Mouse (Mus musculus) brain, adult 2 months (tissue): ENCODE results near the gene Ncbp2.
"Not testable (repeated sequence)": the region's sequence is repeated elsewhere in the genome, so short reads cannot be mapped to it uniquely, and the experiment has no call there.

Source experiments
- DNase-seq: peaks from one replicate; pipeline ENCODE4 v3.0.0; 2011; ENCODE audit warnings: low read depth, low spot score

The Ncbp2 gene

DNA sequence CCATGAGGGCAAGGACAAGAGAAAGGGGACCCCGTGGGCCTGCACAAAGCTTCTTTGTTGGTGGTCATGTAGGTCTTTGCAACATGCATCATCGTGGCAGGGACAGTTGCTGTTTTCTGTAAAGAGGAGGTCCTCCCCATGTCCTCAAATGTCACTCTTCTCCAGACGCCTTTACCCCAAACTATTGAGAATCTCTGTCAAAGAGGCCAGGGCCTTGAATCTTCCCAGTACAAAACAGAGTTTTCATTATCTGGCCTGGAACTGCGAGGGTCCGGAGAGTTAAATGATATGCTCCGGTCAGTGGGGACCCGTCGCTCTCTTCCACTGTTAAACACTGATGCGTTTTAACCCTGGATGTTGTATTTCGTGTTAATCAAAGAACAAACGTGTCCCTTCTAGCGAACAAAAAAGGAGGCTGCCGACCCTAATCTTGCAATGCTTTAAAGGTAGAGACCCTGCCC lies 13.7 kb upstream of the Ncbp2 start:
- peak; percentile 35 for DNase-seq

DNA sequence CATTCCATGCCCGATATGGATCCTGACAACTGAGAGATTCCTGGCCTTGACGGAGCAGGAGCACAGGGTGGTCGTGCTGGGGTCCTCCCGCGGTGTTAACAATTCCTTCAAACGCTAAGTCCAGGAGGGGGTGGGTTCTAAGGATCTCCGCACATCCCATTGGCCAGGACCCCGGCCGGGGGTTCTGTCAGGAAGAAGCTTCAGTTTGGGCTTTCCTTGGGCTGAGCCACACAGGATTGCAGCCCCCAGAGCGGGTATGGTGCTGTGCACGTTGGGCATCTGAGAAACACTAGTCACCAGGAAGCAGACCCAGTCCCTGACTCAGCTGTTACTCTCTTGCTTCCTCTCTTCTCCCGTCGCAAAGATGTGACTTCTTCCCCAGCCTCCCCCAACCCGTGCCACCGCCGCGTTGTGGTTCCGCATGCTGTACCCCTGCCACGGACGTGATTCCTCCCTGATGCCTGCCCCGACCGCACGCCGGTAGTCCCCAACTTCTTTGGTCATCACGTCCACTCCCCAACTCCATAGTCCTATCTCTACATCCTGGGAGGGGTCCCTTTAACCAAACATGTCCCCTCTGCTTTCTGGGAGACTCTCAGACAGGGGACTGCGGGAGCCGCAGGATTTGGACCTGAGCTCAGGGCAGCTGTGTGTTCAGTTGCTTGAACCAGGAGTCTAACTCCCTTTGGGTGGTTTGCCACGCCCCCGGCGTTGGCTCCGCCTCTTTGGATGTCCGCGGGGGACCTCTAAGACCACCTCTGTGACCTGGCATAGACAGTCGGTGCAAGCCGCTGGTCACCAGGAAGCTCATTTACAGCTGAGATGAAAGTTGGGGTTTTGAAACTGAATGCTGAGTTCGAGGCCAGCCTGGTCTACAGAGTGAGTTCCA lies 13.0 kb upstream of the Ncbp2 start:
- peak; percentile 74 for DNase-seq

DNA sequence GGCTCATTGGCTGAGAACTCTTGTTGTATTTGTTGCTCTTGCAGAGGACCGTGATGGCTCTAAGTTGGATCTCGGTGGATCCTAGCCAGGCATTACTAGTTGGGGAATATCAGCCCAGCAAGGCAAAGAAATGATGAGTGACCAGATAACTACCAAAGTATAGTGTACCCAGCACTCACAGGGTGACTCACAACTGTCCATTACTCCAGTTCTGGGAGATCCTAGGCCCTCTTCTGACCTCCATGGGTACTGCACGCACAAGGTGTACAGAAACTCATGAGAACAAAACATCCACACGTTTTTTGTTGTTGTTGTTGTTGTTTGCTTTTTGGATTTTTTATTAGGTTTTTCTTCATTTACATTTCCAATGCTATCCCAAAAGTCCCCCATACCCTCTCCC lies 11.7 kb upstream of the Ncbp2 start:
- no peak for DNase-seq

DNA sequence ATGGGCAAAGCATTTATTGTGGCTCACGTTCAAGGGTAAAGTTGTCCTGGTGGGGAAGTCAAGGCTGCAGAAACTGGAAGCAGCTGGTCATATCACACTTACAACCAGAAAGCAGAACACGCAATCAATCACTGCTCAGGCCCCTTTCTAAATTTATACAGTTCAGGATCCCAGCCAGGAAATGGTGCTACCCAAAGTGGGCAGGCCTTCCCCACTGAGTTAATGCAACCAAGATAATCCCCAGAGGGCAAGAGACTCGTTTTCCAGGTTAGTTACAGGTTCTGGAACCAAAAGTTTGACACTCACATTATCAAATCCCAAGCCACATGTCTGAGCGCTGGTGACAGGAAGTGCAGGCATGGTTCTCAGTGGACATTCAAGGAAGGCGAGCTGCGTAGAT lies 9.5 kb upstream of the Ncbp2 start:
- no peak for DNase-seq

DNA sequence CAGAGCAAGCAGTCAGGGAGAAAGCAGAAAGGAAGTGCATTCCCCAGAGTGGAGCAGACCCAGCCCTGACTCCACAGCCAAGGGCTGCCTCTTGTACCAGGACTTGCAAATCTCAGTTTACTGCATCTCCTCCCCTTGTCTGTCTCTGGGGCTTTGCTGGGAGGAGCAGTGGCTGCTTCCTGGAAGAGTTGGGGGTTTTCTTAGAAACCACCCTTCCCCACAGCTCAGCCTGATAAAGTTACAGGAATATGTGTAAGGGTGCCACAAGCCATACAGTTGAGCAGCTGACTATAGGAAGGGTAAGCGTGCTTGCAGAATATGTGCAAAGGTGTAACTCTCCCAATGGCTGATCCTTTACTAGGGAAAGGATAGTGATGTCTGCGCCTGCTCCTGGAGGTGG lies 7.7 kb upstream of the Ncbp2 start:
- DNase-seq, result no peak

DNA sequence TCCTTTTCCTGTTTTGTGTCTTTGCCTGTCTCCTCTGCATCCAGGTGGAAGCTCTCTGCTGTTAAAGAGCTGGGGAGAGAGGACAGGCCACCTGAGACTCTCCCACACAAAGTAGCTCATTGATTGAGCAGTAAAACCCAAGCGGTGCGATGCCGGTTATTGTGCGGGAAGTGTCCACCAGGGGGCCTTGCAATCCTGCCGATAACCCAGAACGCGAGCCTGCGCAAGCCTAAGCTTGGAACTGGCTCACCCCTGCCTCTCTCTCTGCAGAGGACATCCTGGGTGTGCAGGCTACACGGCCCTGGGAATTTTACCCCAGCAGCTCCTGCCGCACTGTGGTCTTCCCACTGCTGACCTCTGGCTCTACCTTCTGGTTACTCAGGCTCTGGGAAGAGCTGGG lies 4.3 kb upstream of the Ncbp2 start:
- DNase-seq, result peak; percentile 88

DNA sequence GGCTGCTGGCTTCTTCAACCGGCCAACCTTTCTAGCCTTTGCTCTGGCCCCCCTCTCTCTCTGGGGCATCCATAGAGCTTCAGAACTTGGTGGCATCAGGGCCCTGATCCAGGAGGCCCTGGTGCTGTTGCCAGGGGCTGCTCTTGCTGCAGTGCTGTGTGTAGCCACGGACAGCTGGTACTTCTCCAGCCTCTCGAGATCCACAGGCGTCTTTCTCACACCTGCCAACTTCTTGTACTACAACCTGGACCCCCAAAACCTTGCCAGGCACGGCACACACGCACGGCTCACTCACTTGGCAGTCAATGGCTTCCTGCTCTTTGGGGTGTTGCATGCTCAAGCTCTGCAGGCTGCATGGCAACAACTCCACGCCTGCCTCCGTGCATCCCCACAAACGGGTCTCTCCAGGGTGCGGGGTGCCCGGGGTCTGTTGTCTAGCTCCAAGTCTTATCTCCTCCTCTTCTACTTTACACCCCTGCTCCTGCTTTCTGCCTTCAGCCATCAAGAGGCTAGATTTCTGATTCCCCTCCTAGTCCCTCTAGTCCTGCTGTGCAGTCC lies 3.5 kb upstream of the Ncbp2 start:
- no peak for DNase-seq

DNA sequence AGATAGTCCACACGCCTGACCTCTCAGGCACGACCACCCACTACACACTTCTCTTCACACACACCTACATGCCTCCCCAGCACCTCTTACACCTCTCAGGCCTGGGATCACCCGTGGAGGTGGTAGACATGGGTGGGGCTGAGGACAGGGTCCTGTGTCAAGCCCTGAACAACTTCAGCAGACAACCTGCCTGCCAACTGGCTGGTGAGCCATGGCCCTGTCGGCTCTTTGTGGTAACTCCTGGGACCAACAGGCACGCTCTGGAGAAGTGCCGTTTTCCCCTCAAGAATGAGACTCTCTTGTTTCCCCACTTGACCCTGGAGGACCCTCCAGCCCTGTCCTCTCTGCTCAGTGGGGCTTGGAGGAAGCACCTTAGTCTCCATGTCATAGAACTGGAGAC lies 2.9 kb upstream of the Ncbp2 start:
- DNase-seq, result no peak

DNA sequence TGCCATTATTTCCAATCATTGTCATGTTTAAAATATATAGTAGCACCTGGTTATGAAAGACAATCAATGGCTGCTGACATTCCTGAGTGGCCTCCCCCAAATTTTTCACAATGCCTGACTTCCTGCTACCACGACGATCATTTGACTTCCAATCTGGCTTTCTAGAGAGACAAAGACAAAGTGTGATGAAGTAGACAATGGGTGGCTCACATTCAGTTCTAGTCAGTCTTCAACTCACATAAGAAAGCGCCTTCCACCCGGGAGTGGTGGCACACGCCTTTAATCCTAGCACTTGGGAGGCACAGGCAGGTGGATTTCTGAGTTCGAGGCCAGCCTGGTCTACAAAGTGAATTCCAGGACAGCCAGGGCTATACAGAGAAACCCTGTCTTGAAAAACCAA lies 2.3 kb upstream of the Ncbp2 start:
- DNase-seq, result not testable (repeated sequence)

DNA sequence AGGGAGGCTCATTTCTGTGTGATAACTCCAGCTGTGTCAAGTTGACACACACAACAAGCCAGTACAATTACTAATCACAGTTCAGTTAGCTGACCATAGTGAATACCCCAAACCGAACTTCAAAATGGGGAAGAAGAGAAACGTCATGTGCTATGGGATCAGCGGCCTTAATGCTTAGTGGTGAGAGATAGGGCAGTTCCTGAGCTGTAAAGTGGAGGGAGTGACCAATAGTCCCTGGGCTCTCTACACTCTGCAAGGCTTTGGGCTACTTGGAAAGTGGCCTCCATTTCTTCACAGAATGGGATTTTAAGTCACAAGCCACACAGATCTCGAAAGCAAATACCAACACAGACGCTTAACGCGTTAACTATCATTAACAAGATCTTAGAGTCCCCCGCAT lies 980 bp upstream of the Ncbp2 start:
- no peak for DNase-seq

DNA sequence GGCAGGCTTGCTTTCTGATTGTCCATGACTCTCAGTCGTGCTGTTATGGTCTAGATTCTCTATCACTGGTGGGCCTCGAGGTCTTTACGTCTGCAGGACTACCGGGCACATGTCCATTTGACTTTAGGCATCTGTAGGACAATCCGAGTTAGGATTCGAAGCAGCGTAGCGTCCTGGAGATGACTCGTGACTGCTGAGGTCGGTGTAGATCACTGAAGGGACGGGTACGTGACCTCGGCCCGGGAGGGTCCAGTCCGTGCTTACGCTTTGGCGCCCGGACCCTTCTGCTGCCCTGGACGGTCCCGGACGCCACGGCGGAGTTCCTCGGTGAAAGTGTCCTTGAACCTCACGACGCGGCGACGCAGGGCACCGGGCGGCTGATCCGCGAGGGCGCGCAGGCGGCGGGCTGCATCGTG lies 404 bp upstream of the Ncbp2 start:
- peak; percentile 57 for DNase-seq

DNA sequence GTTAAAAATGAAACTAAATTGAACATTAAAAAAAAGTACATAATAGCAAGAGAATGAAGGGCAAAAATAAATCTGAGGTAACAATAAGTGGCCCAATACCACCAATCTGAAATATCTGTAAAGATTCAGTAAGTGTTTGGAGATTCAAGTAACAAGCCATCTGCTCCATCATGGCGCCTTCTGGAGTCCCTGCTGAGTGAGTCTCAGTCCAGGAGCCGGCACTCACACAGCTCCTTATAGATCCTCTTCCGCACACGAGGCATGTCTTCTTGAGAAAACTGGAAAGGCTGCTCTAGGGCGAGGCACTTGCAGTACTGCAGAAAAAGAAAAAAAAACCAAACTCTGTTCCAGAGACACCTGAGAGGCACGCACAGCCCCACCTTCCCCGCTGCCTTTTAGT lies 14.9 kb downstream of the Ncbp2 start:
- DNase-seq, result peak; percentile 68

DNA sequence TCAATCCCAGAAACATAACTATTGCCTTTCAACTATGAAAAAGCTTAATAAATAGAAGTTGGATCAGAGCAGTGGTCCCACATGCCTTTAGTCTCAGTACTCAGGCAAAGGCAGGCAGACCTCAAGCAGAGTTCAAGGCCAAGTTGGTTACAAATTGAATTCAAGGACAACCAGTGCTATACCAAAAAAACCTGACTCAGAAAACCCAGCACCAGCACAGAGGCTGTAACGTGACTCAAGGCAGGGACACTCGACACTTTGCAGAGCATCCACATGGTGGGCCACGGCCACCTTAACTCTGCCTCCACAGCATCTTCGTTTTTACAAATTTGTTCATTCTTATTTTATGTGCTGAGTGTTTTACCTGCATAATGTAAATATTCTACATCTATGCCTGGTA lies 26.9 kb downstream of the Ncbp2 start:
- no peak for DNase-seq

DNA sequence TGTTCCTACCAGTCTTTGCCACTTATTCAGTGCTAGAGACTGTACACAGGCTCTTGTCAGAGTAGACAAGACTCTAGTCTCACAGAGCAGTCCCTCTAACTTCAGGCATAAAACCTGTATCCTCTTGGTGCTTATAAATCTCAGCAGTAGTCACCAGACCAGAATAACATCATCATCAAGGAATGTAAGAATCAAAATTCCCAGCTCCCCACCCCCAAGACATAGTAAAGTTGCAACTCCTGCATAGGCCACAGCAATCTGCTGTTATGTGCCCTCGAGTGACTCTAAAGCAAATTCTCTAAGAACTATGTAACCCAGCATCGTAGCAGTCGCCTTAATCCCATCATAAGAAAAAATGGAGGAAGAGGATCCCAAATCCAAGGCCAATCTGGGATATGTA lies 31.2 kb downstream of the Ncbp2 start:
- DNase-seq, result no peak

DNA sequence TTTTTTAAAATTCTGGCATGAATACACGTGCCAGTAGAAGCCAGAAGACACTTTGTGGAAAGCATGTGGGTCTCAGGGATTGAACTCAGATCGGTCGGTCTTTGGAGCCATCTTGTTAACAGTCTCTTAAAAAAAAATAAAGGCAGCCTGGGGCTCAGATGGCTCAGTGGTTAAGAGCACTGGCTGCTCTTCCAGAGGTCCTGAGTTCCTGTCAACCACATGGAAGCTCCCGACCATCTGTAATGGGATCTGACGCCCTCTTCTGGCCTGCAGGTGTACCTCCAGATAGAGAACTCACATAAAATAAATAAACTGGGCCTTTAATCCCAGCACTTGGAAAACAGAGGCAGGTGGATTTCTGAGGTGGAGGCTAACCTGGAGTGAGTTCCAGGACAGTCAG lies 32.6 kb downstream of the Ncbp2 start:
- no peak for DNase-seq

DNA sequence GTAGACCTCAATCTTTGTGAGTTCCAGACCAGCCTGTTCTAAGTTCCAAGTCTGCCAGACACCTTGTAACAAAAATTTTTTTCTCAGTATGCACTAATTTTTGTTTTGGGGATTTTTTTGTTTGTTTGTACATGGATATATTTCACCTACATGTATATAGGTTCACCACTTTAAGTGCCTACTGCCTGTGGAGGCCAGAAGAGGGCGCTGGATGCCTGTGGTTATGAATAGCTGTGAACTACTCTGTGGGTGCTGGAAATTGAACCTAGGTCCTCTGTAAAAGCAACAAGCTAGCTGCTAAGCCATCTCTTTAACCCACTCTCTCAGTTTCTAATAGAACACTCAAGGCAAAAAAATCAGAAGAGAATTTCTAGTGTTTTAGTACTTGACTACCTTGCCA lies 43.7 kb downstream of the Ncbp2 start:
- DNase-seq, result no peak

DNA sequence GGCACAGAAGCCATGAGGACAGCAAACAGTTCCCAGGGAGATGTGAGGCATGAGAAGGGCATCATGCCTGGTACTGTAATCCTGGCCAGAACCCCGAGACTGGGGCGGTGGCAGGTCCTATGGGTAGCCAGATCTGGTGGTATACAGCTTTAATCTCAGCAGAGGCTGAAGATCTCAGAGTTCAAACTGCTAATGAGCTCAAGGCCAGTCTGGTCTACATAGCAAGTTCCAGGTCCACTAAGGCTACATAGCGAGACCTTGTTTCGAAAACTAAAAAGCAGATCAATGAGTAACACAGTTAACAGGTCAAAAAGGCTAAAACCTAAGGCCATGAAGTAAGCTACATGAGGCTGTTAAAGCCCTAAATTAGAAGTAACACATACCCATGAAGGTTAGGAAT lies 44.9 kb downstream of the Ncbp2 start:
- no peak for DNase-seq

DNA sequence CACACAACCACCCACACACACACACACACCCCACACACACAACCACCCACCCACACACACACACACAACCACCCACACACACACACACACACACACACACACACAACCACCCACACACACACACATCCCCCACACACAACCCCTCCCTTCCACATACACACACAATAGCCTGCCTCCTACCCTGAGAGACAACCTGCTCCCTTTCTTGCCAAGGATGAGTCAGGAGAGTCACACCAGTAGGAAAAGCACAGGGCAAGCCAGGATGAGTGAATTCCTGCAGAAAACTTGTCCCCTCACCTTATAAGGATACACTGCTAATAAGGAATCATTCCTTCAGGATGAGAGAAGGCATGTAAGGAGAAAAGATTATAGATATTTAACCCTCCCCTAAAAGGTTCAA lies 45.6 kb downstream of the Ncbp2 start:
- DNase-seq, result peak; percentile 43

DNA sequence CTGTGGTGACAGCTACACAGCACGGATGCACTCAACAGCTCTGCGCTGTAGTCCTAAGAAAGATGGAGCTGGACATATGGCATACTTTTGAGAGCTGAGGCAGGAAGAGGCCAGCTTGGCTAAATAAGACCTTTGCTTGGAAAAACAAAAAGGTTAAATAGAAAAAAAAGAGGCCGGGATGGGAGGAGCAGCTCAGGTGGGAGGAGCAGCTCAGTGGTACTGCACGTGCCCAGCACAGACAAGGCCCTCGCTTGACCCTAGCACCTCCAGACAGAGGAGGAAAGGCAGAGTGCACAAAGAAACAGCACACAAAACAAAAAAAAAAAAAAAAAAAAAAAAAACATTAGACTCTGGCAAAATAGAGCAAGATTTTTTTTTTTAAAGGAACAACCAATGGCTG lies 48.1 kb downstream of the Ncbp2 start:
- no peak for DNase-seq

DNA sequence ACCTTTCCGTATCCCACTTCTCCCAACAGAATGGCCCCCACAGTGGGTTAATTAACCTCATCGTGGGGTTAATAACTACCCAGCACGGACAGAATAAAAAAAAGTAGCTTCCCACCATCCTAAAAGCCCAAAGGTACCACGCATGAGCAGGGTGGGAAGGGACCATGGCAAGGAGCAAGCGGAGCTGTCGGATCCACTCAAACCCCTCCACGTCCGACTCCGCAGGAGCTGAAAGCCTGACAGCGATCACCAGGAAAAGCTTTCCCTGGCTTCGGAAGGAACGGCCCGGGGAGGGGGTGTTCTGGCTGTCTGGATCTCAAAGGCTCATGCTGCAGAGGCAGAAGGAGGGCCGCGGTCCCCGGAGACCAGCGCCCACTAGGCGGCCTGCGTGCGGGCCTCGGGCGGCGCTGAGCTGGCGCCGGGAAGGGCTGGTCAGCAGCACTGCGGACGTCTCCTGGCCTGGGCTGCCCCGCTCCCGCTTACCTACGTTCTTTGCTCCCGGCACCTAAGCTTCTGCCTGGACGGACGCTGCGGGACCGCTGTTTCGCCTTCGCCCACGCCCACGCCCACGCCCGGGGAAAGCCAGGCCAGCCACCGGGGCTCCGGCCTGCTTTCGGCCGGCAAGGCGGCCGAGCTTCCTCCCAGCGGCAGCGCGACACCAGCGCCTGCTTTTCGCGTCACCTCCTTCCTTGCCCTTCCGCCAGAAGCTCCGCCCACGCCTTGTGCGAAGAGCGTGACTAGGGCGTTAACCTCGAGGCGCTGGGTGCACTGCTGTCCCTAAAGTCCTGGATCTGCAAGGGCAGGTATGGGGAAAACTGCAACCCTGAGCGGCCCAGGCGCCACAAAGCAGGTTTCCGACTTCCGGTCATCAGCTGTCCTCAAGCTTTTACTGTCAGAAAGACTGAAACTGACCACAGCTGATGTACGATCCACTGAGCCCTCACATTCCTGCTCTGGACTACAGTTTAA lies 54.5 kb downstream of the Ncbp2 start, which contains the start of gene Senp5:
Senp5 (minus strand) TSS at position 779 of the 969 bp plus-strand sequence.
- DNase-seq, result peak; percentile 99

DNA sequence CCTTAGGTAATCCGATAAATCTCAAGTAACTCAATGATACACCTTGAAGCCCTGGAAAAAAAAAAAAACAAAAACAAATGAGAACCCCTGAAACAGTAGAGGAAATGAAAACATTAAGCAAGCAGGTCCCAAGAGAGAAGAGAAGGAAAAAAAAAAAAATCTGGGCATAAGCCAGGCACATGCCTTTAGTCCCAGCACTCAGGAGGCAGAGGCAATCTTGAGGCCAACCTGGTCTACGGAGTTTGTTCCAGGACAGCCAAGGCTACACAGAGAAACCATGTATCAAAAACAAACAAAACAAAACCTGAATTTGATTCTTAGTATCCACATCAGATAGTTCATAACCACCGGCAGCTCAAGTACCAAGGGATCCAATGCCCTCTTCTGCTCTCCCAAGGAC lies 56.4 kb downstream of the Ncbp2 start:
- DNase-seq, result no peak
